Mouse (Mus musculus) lung, adult 2 months (tissue): ENCODE data around the gene Runx3.

Experiments used
- CTCF ChIP-seq: fragments of 200-500 bp; IDR thresholded peaks from 2 replicates; pipeline ENCODE4 v1.5.1; 2011; ENCODE audit warnings: mild to moderate bottlenecking, low read length, control low read depth; ENCODE audit not compliant: insufficient read depth
- POLR2A ChIP-seq: fragments of 200-500 bp; IDR thresholded peaks from 2 replicates; pipeline ENCODE4 v1.6.1; 2011; ENCODE audit warnings: low read depth, mild to moderate bottlenecking, control low read depth, low read length, borderline replicate concordance; ENCODE audit errors: extremely low read depth

DNA sequence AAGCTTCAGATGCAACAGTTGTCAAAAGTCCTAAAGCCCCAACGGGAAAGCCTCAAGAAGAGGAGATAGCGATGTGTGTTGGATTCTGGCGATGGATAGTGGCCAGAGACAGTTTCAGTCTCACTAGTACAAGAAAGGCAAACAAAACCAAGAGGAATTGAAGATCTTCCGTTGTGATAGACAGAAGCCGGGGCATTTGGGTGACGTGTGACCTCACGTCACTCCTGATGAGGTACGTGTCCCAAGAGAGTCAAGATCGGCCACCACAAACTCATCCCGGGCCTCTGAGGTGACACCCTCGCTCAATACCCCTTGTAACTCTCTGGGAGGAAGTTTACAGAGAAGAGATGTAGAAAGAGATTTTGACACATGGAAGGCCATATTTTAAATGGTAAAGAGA is 41.0 kb downstream of the Runx3 start:
- no peak for TF ChIP-seq CTCF
- no peak for TF ChIP-seq POLR2A
